Mouse (Mus musculus): ENCODE data around the gene Dpp7. TPM values are rescaled to one million over a fixed set of nuclear protein-coding genes. Genes with fewer than 3 reads are reported as not detected.

The Dpp7 gene
- polyA plus RNA-seq, 1 experiment from 2014 or later: 10.6 TPM

GRCm38 (mm10) chr2:25372644-25373391 lies 16.7 kb upstream of the Dpp7 start:
- no peak overlapping the region for H3K27ac ChIP-seq (ENCODE audit: low read length)
- H3K36me3 ChIP-seq (ENCODE audit: control insufficient read depth, insufficient read depth): peaks cover 2% of the 10 kb centered on the region; the same call in 1 of the 2 replicates
- 2% methylated on average over 42 of the region's 42 CpGs for WGBS
- peak overlapping the region; percentile 66 for H3K4me3 ChIP-seq (ENCODE audit: low read length)
- H3K4me1 ChIP-seq (ENCODE audit: control insufficient read depth, insufficient read depth, low read length): peaks cover 16% of the 10 kb centered on the region
- ATAC-seq (replicated peaks; ENCODE audit: extremely low read depth, insufficient read depth, low FRiP score): no peak
- H3K4me2 ChIP-seq (ENCODE audit: low read depth, low read length): peak overlapping the region; percentile 89
- peaks cover 2% of the 10 kb centered on the region for H3K27me3 ChIP-seq (ENCODE audit: control insufficient read depth, insufficient read depth, low read length)
- no peaks in the 10 kb centered on the region for H3K9me3 ChIP-seq (replicated peaks; ENCODE audit: control insufficient read depth, low read length)
- H3K9ac ChIP-seq (ENCODE audit: low read length): peak overlapping the region; percentile 64

GRCm38 (mm10) chr2:25371764-25372643 lies 15.8 kb upstream of the Dpp7 start, which contains the start of gene Sapcd2:
Gene Sapcd2 (plus strand): TSS chr2:25372321.
- H3K4me1 ChIP-seq (ENCODE audit: control insufficient read depth, insufficient read depth, low read length): peaks cover 16% of the 10 kb centered on the region
- peaks cover 2% of the 10 kb centered on the region for H3K27me3 ChIP-seq (ENCODE audit: control insufficient read depth, insufficient read depth, low read length)
- WGBS: 1% methylated on average over 64 of the region's 65 CpGs
- H3K36me3 ChIP-seq (ENCODE audit: control insufficient read depth, insufficient read depth): peaks cover 2% of the 10 kb centered on the region; the same call in 1 of the 2 replicates
- peak within 1 kb of the TSS; percentile 66 for H3K4me3 ChIP-seq (ENCODE audit: low read length)
- peak; percentile 93 for ATAC-seq (replicated peaks; ENCODE audit: extremely low read depth, insufficient read depth, low FRiP score)
- H3K4me2 ChIP-seq (ENCODE audit: low read depth, low read length): peak within 1 kb of the TSS; percentile 89
- H3K27ac ChIP-seq (ENCODE audit: low read length): peak within 1 kb of the TSS; percentile 60; the same call in 1 of the 2 replicates
- H3K9ac ChIP-seq (ENCODE audit: low read length): peak within 1 kb of the TSS; percentile 72
- no peaks in the 10 kb centered on the region for H3K9me3 ChIP-seq (replicated peaks; ENCODE audit: control insufficient read depth, low read length)

- Histone ChIP-seq H3K4me2 (ENCODE audit: low read depth, low read length) (no peak overlapping the region), H3K27me3 (ENCODE audit: control insufficient read depth, insufficient read depth, low read length) (peaks cover 4% of the 10 kb centered on the region), H3K36me3 (ENCODE audit: control insufficient read depth, insufficient read depth) (no peaks in the 10 kb centered on the region), H3K27ac (ENCODE audit: low read length) (no peak overlapping the region), H3K4me1 (ENCODE audit: control insufficient read depth, insufficient read depth, low read length) (peaks cover 16% of the 10 kb centered on the region), H3K9ac (ENCODE audit: low read length) (no peak overlapping the region), H3K9me3 (replicated peaks; ENCODE audit: control insufficient read depth, low read length) (no peaks in the 10 kb centered on the region), H3K4me3 (ENCODE audit: low read length) (no peak overlapping the region)
- ATAC-seq (replicated peaks; ENCODE audit: extremely low read depth, insufficient read depth, low FRiP score): no peak
- WGBS: 80% methylated on average over 3 of the region's 3 CpGs
These were observed 13.8 kb upstream of the Dpp7 start for GRCm38 (mm10) chr2:25369996-25370395.

GRCm38 (mm10) chr2:25365091-25365761 lies 9.1 kb upstream of the Dpp7 start, which contains the start of gene Uap1l1:
Gene Uap1l1 (minus strand): TSS chr2:25365682.
- peak within 1 kb of the TSS; percentile 68 for H3K4me3 ChIP-seq (ENCODE audit: low read length)
- H3K27ac ChIP-seq (ENCODE audit: low read length): peak within 1 kb of the TSS; percentile 6; the same call in 1 of the 2 replicates
- peak; percentile 91 for ATAC-seq (replicated peaks; ENCODE audit: extremely low read depth, insufficient read depth, low FRiP score)
- no peaks in the 10 kb centered on the region for H3K9me3 ChIP-seq (replicated peaks; ENCODE audit: control insufficient read depth, low read length)
- H3K4me1 ChIP-seq (ENCODE audit: control insufficient read depth, insufficient read depth, low read length): peaks cover 4% of the 10 kb centered on the region; the same call in 1 of the 2 replicates
- WGBS: under 1% methylated on average over 52 of the region's 54 CpGs
- peak within 1 kb of the TSS; percentile 87 for H3K4me2 ChIP-seq (ENCODE audit: low read depth, low read length)
- peaks cover 4% of the 10 kb centered on the region for H3K27me3 ChIP-seq (ENCODE audit: control insufficient read depth, insufficient read depth, low read length)
- H3K36me3 ChIP-seq (ENCODE audit: control insufficient read depth, insufficient read depth): no peaks in the 10 kb centered on the region; the same call in 1 of the 2 replicates
- peak within 1 kb of the TSS; percentile 82 for H3K9ac ChIP-seq (ENCODE audit: low read length)

GRCm38 (mm10) chr2:25364761-25365090 lies 8.6 kb upstream of the Dpp7 start:
- WGBS: 37% methylated on average over 9 of the region's 9 CpGs
- peak overlapping the region; percentile 68 for H3K4me3 ChIP-seq (ENCODE audit: low read length)
- no peak for ATAC-seq (replicated peaks; ENCODE audit: extremely low read depth, insufficient read depth, low FRiP score)
- peak overlapping the region; percentile 82 for H3K9ac ChIP-seq (ENCODE audit: low read length)
- H3K9me3 ChIP-seq (replicated peaks; ENCODE audit: control insufficient read depth, low read length): no peaks in the 10 kb centered on the region
- no peak overlapping the region for H3K27ac ChIP-seq (ENCODE audit: low read length)
- H3K4me1 ChIP-seq (ENCODE audit: control insufficient read depth, insufficient read depth, low read length): peaks cover 4% of the 10 kb centered on the region; the same call in 1 of the 2 replicates
- H3K4me2 ChIP-seq (ENCODE audit: low read depth, low read length): peak overlapping the region; percentile 87
- peaks cover 4% of the 10 kb centered on the region for H3K27me3 ChIP-seq (ENCODE audit: control insufficient read depth, insufficient read depth, low read length)
- H3K36me3 ChIP-seq (ENCODE audit: control insufficient read depth, insufficient read depth): no peaks in the 10 kb centered on the region; the same call in 1 of the 2 replicates

GRCm38 (mm10) chr2:25364313-25364712 lies 8.2 kb upstream of the Dpp7 start:
- Histone ChIP-seq H3K4me3 (ENCODE audit: low read length) (no peak overlapping the region), H3K27ac (ENCODE audit: low read length) (no peak overlapping the region), H3K4me1 (ENCODE audit: control insufficient read depth, insufficient read depth, low read length) (peaks cover 4% of the 10 kb centered on the region; the same call in 1 of the 2 replicates), H3K9me3 (replicated peaks; ENCODE audit: control insufficient read depth, low read length) (no peaks in the 10 kb centered on the region), H3K36me3 (ENCODE audit: control insufficient read depth, insufficient read depth) (no peaks in the 10 kb centered on the region; the same call in 1 of the 2 replicates), H3K27me3 (ENCODE audit: control insufficient read depth, insufficient read depth, low read length) (peaks cover 4% of the 10 kb centered on the region), H3K4me2 (ENCODE audit: low read depth, low read length) (peak overlapping the region; percentile 87), H3K9ac (ENCODE audit: low read length) (no peak overlapping the region)
- 95% methylated on average over 4 of the region's 4 CpGs for WGBS
- ATAC-seq (replicated peaks; ENCODE audit: extremely low read depth, insufficient read depth, low FRiP score): no peak

GRCm38 (mm10) chr2:25363478-25364178 lies 7.5 kb upstream of the Dpp7 start:
- Histone ChIP-seq H3K4me2 (ENCODE audit: low read depth, low read length) (no peak overlapping the region), H3K36me3 (ENCODE audit: control insufficient read depth, insufficient read depth) (no peaks in the 10 kb centered on the region; the same call in 1 of the 2 replicates), H3K9ac (ENCODE audit: low read length) (no peak overlapping the region), H3K27ac (ENCODE audit: low read length) (no peak overlapping the region), H3K4me1 (ENCODE audit: control insufficient read depth, insufficient read depth, low read length) (peaks cover 4% of the 10 kb centered on the region; the same call in 1 of the 2 replicates), H3K4me3 (ENCODE audit: low read length) (no peak overlapping the region), H3K9me3 (replicated peaks; ENCODE audit: control insufficient read depth, low read length) (no peaks in the 10 kb centered on the region), H3K27me3 (ENCODE audit: control insufficient read depth, insufficient read depth, low read length) (peaks cover 3% of the 10 kb centered on the region; the same call in 1 of the 2 replicates)
- 57% methylated on average over 13 of the region's 13 CpGs for WGBS
- ATAC-seq (replicated peaks; ENCODE audit: extremely low read depth, insufficient read depth, low FRiP score): no peak

GRCm38 (mm10) chr2:25359848-25360247 lies 3.7 kb upstream of the Dpp7 start:
- Histone ChIP-seq H3K36me3 (ENCODE audit: control insufficient read depth, insufficient read depth) (no peaks in the 10 kb centered on the region; the same call in 1 of the 2 replicates), H3K27ac (ENCODE audit: low read length) (no peak overlapping the region), H3K9ac (ENCODE audit: low read length) (no peak overlapping the region), H3K4me3 (ENCODE audit: low read length) (no peak overlapping the region), H3K4me2 (ENCODE audit: low read depth, low read length) (no peak overlapping the region), H3K4me1 (ENCODE audit: control insufficient read depth, insufficient read depth, low read length) (peaks cover 10% of the 10 kb centered on the region), H3K27me3 (ENCODE audit: control insufficient read depth, insufficient read depth, low read length) (no peaks in the 10 kb centered on the region), H3K9me3 (replicated peaks; ENCODE audit: control insufficient read depth, low read length) (no peaks in the 10 kb centered on the region)
- no peak for ATAC-seq (replicated peaks; ENCODE audit: extremely low read depth, insufficient read depth, low FRiP score)
- 74% methylated on average over 4 of the region's 4 CpGs for WGBS

Data from heart, embryonic 16.5 days (tissue).